Mouse (Mus musculus): ENCODE results near the gene Slc8b1. TPM values are rescaled to one million over a fixed set of nuclear protein-coding genes. Genes with fewer than 3 reads are reported as not detected.

Gene Slc8b1
- polyA plus RNA-seq, 1 experiment from 2014 or later: 0.67 TPM

DNA sequence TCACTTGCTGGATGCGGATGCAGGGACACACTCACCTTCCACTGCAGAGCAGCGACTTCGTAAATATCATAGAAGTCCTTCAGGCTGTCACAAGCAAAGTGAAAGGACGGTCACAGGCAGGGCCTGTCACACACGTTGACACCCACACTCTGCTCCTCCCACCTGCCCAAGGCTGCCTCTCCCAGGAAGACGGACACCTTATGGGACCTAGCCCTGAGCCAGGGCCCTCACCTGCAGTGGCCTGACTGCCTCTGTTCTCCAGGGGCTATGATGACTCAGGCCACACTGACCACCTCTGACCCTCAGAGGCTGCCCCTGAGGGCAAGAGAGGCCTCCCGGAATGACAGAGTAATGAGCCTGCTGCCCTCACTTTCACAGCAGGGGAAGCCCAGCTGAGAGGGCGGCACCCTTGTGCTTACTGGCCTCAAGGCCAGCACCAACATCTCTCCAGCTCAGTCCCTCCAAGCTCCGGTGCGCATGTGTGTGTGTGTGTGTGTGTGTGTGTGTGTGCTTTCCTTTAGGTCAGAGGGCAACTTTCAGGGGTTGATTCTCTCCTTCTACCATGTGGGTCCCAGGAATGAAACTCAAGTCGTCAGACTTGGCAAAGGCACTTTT is 37.4 kb downstream of the Slc8b1 start:
- no peak overlapping the region for H3K9ac ChIP-seq (ENCODE audit: low read length)
- no peak for DNase-seq (ENCODE audit: low spot score)
- peaks cover 38% of the 10 kb centered on the region for H3K36me3 ChIP-seq (ENCODE audit: control insufficient read depth, insufficient read depth, low read length)
- no peak overlapping the region for H3K4me3 ChIP-seq (ENCODE audit: low read depth, low read length)
- 81% methylated on average over 11 of the region's 11 CpGs for WGBS
- H3K4me2 ChIP-seq (ENCODE audit: low read length): no peak overlapping the region
- no peaks in the 10 kb centered on the region for H3K9me3 ChIP-seq (replicated peaks; ENCODE audit: control insufficient read depth, low read length)
- no peak for ATAC-seq
- H3K4me1 ChIP-seq (ENCODE audit: control insufficient read depth, insufficient read depth, low read length): no peaks in the 10 kb centered on the region
- H3K27me3 ChIP-seq (replicated peaks; ENCODE audit: control insufficient read depth, insufficient read depth, low read length): no peaks in the 10 kb centered on the region
- no peak overlapping the region for H3K27ac ChIP-seq (ENCODE audit: low read depth, low read length)

DNA sequence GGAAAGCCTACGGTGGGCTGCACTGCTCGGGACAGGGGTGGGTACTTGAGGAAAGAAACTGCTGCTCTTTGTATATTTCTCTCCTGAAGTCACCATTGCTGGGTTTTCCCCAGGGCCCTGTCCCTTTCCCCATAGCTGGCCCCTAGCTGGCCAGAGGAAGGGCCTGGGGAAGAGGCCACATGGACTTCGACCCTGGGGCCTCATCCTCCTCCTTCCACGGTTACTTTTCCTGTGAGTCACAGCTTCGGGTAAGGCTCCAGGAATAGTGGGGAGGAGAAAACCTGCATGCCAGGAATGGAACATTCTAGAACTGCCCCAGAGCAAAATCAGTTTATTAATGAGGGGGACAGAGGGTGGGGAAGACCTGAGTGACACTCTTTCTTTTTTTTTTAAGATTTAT is 39.2 kb downstream of the Slc8b1 start:
- DNase-seq (ENCODE audit: low spot score) (no peak), ATAC-seq (no peak)
- Histone ChIP-seq H3K27me3 (replicated peaks; ENCODE audit: control insufficient read depth, insufficient read depth, low read length) (no peaks in the 10 kb centered on the region), H3K9ac (ENCODE audit: low read length) (no peak overlapping the region), H3K36me3 (ENCODE audit: control insufficient read depth, insufficient read depth, low read length) (peaks cover 48% of the 10 kb centered on the region), H3K9me3 (replicated peaks; ENCODE audit: control insufficient read depth, low read length) (no peaks in the 10 kb centered on the region), H3K27ac (ENCODE audit: low read depth, low read length) (no peak overlapping the region), H3K4me3 (ENCODE audit: low read depth, low read length) (no peak overlapping the region), H3K4me1 (ENCODE audit: control insufficient read depth, insufficient read depth, low read length) (no peaks in the 10 kb centered on the region), H3K4me2 (ENCODE audit: low read length) (no peak overlapping the region)
- WGBS: 91% methylated on average over 5 of the region's 5 CpGs

DNA sequence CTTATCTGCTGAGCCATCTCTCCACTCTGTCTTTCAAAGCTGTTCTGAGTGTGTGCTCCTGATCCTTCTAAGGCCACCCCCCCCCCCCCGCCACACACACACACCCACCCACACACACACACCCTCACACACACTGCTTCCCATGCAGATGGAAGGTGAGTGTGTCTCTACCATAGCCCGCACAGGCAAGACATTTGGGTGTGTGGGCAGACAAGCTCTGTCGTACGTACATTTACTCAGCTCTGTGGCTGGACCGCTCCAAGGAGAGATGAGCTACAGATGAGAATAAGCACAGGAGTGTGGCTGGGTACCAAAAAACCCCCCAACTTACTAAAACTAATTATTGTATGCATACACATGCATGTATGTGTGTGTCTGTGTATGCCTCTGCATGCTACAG is 39.7 kb downstream of the Slc8b1 start:
- 94% methylated on average over 5 of the region's 5 CpGs for WGBS
- no peaks in the 10 kb centered on the region for H3K27me3 ChIP-seq (replicated peaks; ENCODE audit: control insufficient read depth, insufficient read depth, low read length)
- DNase-seq (ENCODE audit: low spot score) (no peak), ATAC-seq (no peak)
- no peak overlapping the region for H3K4me2 ChIP-seq (ENCODE audit: low read length)
- no peak overlapping the region for H3K27ac ChIP-seq (ENCODE audit: low read depth, low read length)
- H3K9me3 ChIP-seq (replicated peaks; ENCODE audit: control insufficient read depth, low read length): no peaks in the 10 kb centered on the region
- peaks cover 52% of the 10 kb centered on the region for H3K36me3 ChIP-seq (ENCODE audit: control insufficient read depth, insufficient read depth, low read length)
- H3K9ac ChIP-seq (ENCODE audit: low read length): no peak overlapping the region
- no peaks in the 10 kb centered on the region for H3K4me1 ChIP-seq (ENCODE audit: control insufficient read depth, insufficient read depth, low read length)
- no peak overlapping the region for H3K4me3 ChIP-seq (ENCODE audit: low read depth, low read length)

DNA sequence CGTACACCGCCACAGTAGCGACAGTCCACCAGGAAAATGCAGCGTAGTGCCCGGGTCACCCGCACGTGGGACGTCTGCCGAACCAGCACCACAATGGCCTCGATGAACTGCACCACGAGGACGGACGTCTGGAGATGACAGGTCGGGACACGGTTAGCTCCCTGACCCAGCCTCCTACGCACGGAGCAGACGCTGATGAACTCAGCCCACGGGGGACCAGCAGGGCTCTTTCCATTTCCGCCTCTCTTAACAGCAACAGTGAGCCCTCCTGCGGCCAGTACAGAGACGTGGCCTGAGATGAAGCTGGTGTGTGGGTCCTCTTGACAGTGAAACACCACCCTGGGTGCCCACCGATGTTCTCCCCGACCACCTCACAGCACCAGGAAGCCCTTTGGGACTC is 44.9 kb downstream of the Slc8b1 start:
- H3K36me3 ChIP-seq (ENCODE audit: control insufficient read depth, insufficient read depth, low read length): peaks cover 47% of the 10 kb centered on the region

DNA sequence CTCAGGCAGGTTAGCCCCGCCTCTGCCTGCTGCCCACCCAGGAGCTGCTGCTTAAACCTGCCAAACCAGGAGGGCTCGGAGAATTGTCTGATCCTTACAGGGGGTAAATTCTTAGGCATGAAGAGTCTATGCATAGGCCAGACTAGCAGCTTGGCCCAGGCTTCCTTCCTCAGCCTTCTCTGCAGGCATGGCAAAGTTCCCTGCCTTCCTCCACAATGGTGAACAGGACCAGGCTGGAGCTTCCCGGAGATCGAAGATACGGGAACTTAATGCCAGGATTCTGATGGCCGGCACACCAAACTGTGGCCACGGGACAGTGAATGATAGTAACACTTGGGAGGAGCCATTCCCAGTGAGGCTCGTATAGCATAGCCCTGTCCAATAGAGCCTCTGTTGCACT is 47.1 kb downstream of the Slc8b1 start:
- DNase-seq (ENCODE audit: low spot score): no peak

More for the DNA sequence above, 44.9 kb downstream of the Slc8b1 start:
- Histone ChIP-seq H3K9ac (ENCODE audit: low read length) (no peak overlapping the region), H3K4me2 (ENCODE audit: low read length) (no peak overlapping the region), H3K27me3 (replicated peaks; ENCODE audit: control insufficient read depth, insufficient read depth, low read length) (no peaks in the 10 kb centered on the region), H3K4me3 (ENCODE audit: low read depth, low read length) (no peak overlapping the region), H3K9me3 (replicated peaks; ENCODE audit: control insufficient read depth, low read length) (no peaks in the 10 kb centered on the region), H3K4me1 (ENCODE audit: control insufficient read depth, insufficient read depth, low read length) (no peaks in the 10 kb centered on the region; the same call in 1 of the 2 replicates), H3K27ac (ENCODE audit: low read depth, low read length) (no peak overlapping the region)
- WGBS: 89% methylated on average over 24 of the region's 24 CpGs
- no peak for DNase-seq (ENCODE audit: low spot score)
- no peak for ATAC-seq

DNA sequence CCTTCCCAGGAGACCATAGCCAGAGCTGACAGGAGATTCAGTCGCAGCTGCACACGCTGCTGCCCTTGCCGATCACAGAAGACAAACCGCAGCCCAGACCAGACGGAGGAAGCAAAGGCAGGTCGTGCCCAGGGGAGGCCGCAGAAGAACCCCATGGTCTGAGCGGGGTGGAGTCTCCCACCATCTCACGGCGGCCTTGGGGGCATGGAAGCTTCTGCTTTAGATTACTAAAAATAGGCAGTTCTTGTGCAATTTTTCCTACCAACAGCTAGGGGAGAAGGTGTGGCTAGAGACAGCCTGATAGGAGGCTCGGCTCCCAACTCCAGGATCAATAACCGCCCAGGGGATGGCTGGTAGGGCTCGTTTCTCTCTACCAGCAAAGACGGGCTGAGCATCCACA is 47.8 kb downstream of the Slc8b1 start:
- H3K27me3 ChIP-seq (replicated peaks; ENCODE audit: control insufficient read depth, insufficient read depth, low read length): no peaks in the 10 kb centered on the region
- DNase-seq (ENCODE audit: low spot score) (no peak), ATAC-seq (no peak)
- H3K4me2 ChIP-seq (ENCODE audit: low read length): no peak overlapping the region
- peaks cover 23% of the 10 kb centered on the region for H3K36me3 ChIP-seq (ENCODE audit: control insufficient read depth, insufficient read depth, low read length)
- no peak overlapping the region for H3K4me3 ChIP-seq (ENCODE audit: low read depth, low read length)
- no peak overlapping the region for H3K27ac ChIP-seq (ENCODE audit: low read depth, low read length)
- H3K4me1 ChIP-seq (ENCODE audit: control insufficient read depth, insufficient read depth, low read length): peaks cover 12% of the 10 kb centered on the region
- H3K9ac ChIP-seq (ENCODE audit: low read length): no peak overlapping the region
- no peaks in the 10 kb centered on the region for H3K9me3 ChIP-seq (replicated peaks; ENCODE audit: control insufficient read depth, low read length)
- WGBS: 81% methylated on average over 14 of the region's 14 CpGs

More for the DNA sequence above, 47.1 kb downstream of the Slc8b1 start:
- WGBS: 80% methylated on average over 8 of the region's 8 CpGs
- Histone ChIP-seq H3K27ac (ENCODE audit: low read depth, low read length) (no peak overlapping the region), H3K27me3 (replicated peaks; ENCODE audit: control insufficient read depth, insufficient read depth, low read length) (no peaks in the 10 kb centered on the region), H3K9ac (ENCODE audit: low read length) (no peak overlapping the region), H3K36me3 (ENCODE audit: control insufficient read depth, insufficient read depth, low read length) (peaks cover 28% of the 10 kb centered on the region), H3K9me3 (replicated peaks; ENCODE audit: control insufficient read depth, low read length) (no peaks in the 10 kb centered on the region), H3K4me1 (ENCODE audit: control insufficient read depth, insufficient read depth, low read length) (peaks cover 8% of the 10 kb centered on the region), H3K4me2 (ENCODE audit: low read length) (no peak overlapping the region), H3K4me3 (ENCODE audit: low read depth, low read length) (no peak overlapping the region)
- ATAC-seq: no peak

DNA sequence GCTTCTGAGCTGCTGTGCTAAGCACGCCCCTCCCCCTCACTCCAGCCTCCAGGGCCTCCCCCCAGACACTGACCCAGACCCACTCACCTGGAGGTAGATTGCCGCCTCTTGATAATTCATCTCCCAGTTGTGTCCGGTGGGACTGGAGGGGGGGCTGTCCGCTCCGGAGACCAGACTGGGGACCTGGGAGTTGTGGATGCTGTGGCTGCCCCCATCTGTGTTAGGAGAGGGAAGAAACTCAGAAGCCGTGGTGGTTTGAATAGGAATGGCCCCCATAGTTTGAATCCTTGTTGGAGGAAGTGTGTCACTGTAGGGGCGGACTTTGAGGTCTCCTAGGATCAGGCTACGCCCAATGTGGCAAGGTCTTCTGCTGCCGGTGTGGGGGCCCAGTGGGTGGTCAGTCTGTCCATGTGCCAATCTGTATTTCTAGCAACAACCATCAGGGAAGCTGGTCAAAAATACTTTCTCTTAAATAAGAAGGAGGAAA is 49.2 kb downstream of the Slc8b1 start:
- H3K9me3 ChIP-seq (replicated peaks; ENCODE audit: control insufficient read depth, low read length): no peaks in the 10 kb centered on the region
- peaks cover 18% of the 10 kb centered on the region for H3K4me1 ChIP-seq (ENCODE audit: control insufficient read depth, insufficient read depth, low read length)
- H3K4me3 ChIP-seq (ENCODE audit: low read depth, low read length): no peak overlapping the region
- H3K27ac ChIP-seq (ENCODE audit: low read depth, low read length): peak overlapping the region; percentile 11; the same call in 1 of the 2 replicates
- H3K27me3 ChIP-seq (replicated peaks; ENCODE audit: control insufficient read depth, insufficient read depth, low read length): no peaks in the 10 kb centered on the region
- ATAC-seq: no peak
- H3K9ac ChIP-seq (ENCODE audit: low read length): no peak overlapping the region
- WGBS: 73% methylated on average over 9 of the region's 9 CpGs
- no peak overlapping the region for H3K4me2 ChIP-seq (ENCODE audit: low read length)
- H3K36me3 ChIP-seq (ENCODE audit: control insufficient read depth, insufficient read depth, low read length): peaks cover 12% of the 10 kb centered on the region
- DNase-seq (ENCODE audit: low spot score): no peak

DNA sequence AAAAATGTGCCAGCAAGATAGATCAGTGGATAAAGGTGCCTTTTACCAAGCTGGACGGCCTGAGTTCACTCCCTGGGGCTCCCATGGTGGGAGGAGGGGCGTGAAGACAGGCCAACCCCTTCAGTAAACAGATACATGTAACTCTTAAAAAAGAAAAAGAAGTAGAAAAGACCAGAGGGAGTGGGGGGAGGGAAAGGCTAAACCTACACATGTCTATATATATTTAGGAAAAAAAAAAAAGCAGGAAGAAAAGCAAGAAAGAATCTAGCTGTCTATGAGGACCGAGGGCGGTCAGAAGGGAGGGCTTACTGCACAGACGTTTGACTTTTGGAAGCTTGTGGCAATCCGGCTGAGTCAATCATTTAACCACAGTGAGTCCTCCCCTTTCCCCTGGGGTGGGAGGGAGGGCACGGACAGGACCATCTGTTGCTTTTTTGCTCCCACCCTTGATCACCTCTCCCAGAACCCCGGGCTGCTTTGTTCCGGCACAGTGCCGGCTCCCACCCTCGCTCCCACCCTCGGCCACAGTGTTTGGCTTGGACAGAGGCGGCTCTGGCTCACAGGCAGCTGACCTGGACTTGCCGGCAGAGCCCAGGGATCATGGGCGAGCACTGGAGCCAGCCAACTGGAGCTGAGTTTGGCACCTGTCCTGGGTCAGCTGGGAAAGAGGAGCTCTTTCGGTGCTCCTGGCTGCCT is 49.8 kb downstream of the Slc8b1 start:
- Histone ChIP-seq H3K4me1 (ENCODE audit: control insufficient read depth, insufficient read depth, low read length) (peaks cover 24% of the 10 kb centered on the region), H3K27ac (ENCODE audit: low read depth, low read length) (peak overlapping the region; percentile 39; the same call in 1 of the 2 replicates), H3K4me3 (ENCODE audit: low read depth, low read length) (no peak overlapping the region), H3K9ac (ENCODE audit: low read length) (no peak overlapping the region), H3K27me3 (replicated peaks; ENCODE audit: control insufficient read depth, insufficient read depth, low read length) (no peaks in the 10 kb centered on the region), H3K4me2 (ENCODE audit: low read length) (peak overlapping the region; percentile 12; the same call in 1 of the 2 replicates), H3K36me3 (ENCODE audit: control insufficient read depth, insufficient read depth, low read length) (peaks cover 7% of the 10 kb centered on the region), H3K9me3 (replicated peaks; ENCODE audit: control insufficient read depth, low read length) (no peaks in the 10 kb centered on the region)
- no peak for ATAC-seq
- 22% methylated on average over 16 of the region's 16 CpGs for WGBS
- DNase-seq (ENCODE audit: low spot score): peak; percentile 41

Measured in forebrain, embryonic 14.5 days (tissue).